Mouse (Mus musculus): ENCODE measurements around the gene Wdr12. TPM values are rescaled to one million over a fixed set of nuclear protein-coding genes. Genes with fewer than 3 reads are reported as not detected.
A peak's percentile ranks its signal among the peaks of the same experiment; 100 is the strongest.
"Not testable (repeated sequence)": the region's sequence is repeated elsewhere in the genome, so short reads cannot be mapped to it uniquely, and the experiment has no call there.

The Wdr12 gene
- polyA plus RNA-seq, 1 experiment from 2014 or later, result 52.6 TPM

- H3K4me3 ChIP-seq (ENCODE audit: low read depth, low read length), result peak overlapping the region; percentile 89
- H3K9me3 ChIP-seq (ENCODE audit: low read depth, low read length), result no peaks in the 10 kb centered on the region
- H3K27ac ChIP-seq (ENCODE audit: low read depth), result no peak overlapping the region
- H3K4me1 ChIP-seq (ENCODE audit: insufficient read depth), result no peaks in the 10 kb centered on the region
- H3K4me2 ChIP-seq, result peak overlapping the region; percentile 68
- ATAC-seq (ENCODE audit: insufficient read depth) (no peak), DNase-seq (peak; percentile 19)
- no peak for TF ChIP-seq CTCF (IDR thresholded peaks at IDR 0.05; ENCODE audit: low read depth)
- H3K27me3 ChIP-seq (ENCODE audit: insufficient read depth, low read length), result no peaks in the 10 kb centered on the region
- H3K9ac ChIP-seq, result peak overlapping the region; percentile 96
- H3K36me3 ChIP-seq (ENCODE audit: insufficient read depth), result peaks cover 22% of the 10 kb centered on the region
- WGBS, result 8% methylated on average over 13 of the region's 13 CpGs
Observed at GRCm38 (mm10) chr1:60096572-60097276, 1.7 kb downstream of the Wdr12 start.

- Histone ChIP-seq H3K36me3 (ENCODE audit: insufficient read depth) (peaks cover 38% of the 10 kb centered on the region), H3K4me1 (ENCODE audit: insufficient read depth) (no peaks in the 10 kb centered on the region), H3K9me3 (ENCODE audit: low read depth, low read length) (no peaks in the 10 kb centered on the region), H3K4me2 (no peak overlapping the region), H3K9ac (no peak overlapping the region), H3K27ac (ENCODE audit: low read depth) (no peak overlapping the region), H3K27me3 (ENCODE audit: insufficient read depth, low read length) (no peaks in the 10 kb centered on the region), H3K4me3 (ENCODE audit: low read depth, low read length) (no peak overlapping the region)
- WGBS, result 83% methylated on average over 6 of the region's 6 CpGs
- ATAC-seq (ENCODE audit: insufficient read depth), result no peak
- no peak for DNase-seq
- no peak for TF ChIP-seq CTCF (IDR thresholded peaks at IDR 0.05; ENCODE audit: low read depth)
Observed at GRCm38 (mm10) chr1:60076411-60076810, 22.0 kb downstream of the Wdr12 start.

- Histone ChIP-seq H3K4me3 (ENCODE audit: low read depth, low read length) (no peak overlapping the region), H3K9ac (no peak overlapping the region), H3K4me1 (ENCODE audit: insufficient read depth) (no peaks in the 10 kb centered on the region), H3K27ac (ENCODE audit: low read depth) (no peak overlapping the region), H3K4me2 (no peak overlapping the region), H3K27me3 (ENCODE audit: insufficient read depth, low read length) (no peaks in the 10 kb centered on the region), H3K9me3 (ENCODE audit: low read depth, low read length) (no peaks in the 10 kb centered on the region), H3K36me3 (ENCODE audit: insufficient read depth) (peaks cover 33% of the 10 kb centered on the region)
- WGBS, result 69% methylated on average over 3 of the region's 3 CpGs
- ATAC-seq (ENCODE audit: insufficient read depth), result no peak
- TF ChIP-seq CTCF (IDR thresholded peaks at IDR 0.05; ENCODE audit: low read depth), result no peak
- no peak for DNase-seq
Observed at GRCm38 (mm10) chr1:60075590-60075989, 22.9 kb downstream of the Wdr12 start.

- no peaks in the 10 kb centered on the region for H3K27me3 ChIP-seq (ENCODE audit: insufficient read depth, low read length)
Observed at GRCm38 (mm10) chr1:60074935-60075334, 23.5 kb downstream of the Wdr12 start.

GRCm38 (mm10) chr1:60070725-60071124 lies 27.7 kb downstream of the Wdr12 start:
- H3K27ac ChIP-seq (ENCODE audit: low read depth); DNase-seq; H3K9me3 ChIP-seq (ENCODE audit: low read depth, low read length); H3K36me3 ChIP-seq (ENCODE audit: insufficient read depth); ATAC-seq (ENCODE audit: insufficient read depth); H3K9ac ChIP-seq; H3K4me2 ChIP-seq; H3K4me3 ChIP-seq (ENCODE audit: low read depth, low read length); H3K4me1 ChIP-seq (ENCODE audit: insufficient read depth); H3K27me3 ChIP-seq (ENCODE audit: insufficient read depth, low read length): not testable (repeated sequence)

More at GRCm38 (mm10) chr1:60074935-60075334, 23.5 kb downstream of the Wdr12 start:
- WGBS, result 55% methylated on average over 2 of the region's 2 CpGs
- H3K4me3 ChIP-seq (ENCODE audit: low read depth, low read length), result no peak overlapping the region
- TF ChIP-seq CTCF (IDR thresholded peaks at IDR 0.05; ENCODE audit: low read depth), result no peak
- no peak overlapping the region for H3K9ac ChIP-seq
- ATAC-seq (ENCODE audit: insufficient read depth) (no peak), DNase-seq (no peak)
- H3K4me1 ChIP-seq (ENCODE audit: insufficient read depth), result no peaks in the 10 kb centered on the region
- no peaks in the 10 kb centered on the region for H3K9me3 ChIP-seq (ENCODE audit: low read depth, low read length)
- H3K4me2 ChIP-seq, result no peak overlapping the region
- H3K36me3 ChIP-seq (ENCODE audit: insufficient read depth), result peaks cover 28% of the 10 kb centered on the region
- H3K27ac ChIP-seq (ENCODE audit: low read depth), result no peak overlapping the region

GRCm38 (mm10) chr1:60056310-60056709 lies 42.1 kb downstream of the Wdr12 start:
- H3K9ac ChIP-seq, result no peak overlapping the region
- H3K4me3 ChIP-seq (ENCODE audit: low read depth, low read length), result no peak overlapping the region
- no peak for TF ChIP-seq CTCF (IDR thresholded peaks at IDR 0.05; ENCODE audit: low read depth)
- H3K27ac ChIP-seq (ENCODE audit: low read depth), result no peak overlapping the region
- H3K36me3 ChIP-seq (ENCODE audit: insufficient read depth), result no peaks in the 10 kb centered on the region
- DNase-seq, result no peak
- no peaks in the 10 kb centered on the region for H3K4me1 ChIP-seq (ENCODE audit: insufficient read depth)
- no peak for ATAC-seq (ENCODE audit: insufficient read depth)
- WGBS, result 80% methylated on average over 3 of the region's 3 CpGs
- no peaks in the 10 kb centered on the region for H3K27me3 ChIP-seq (ENCODE audit: insufficient read depth, low read length)
- H3K9me3 ChIP-seq (ENCODE audit: low read depth, low read length), result no peaks in the 10 kb centered on the region
- no peak overlapping the region for H3K4me2 ChIP-seq

- no peak overlapping the region for H3K27ac ChIP-seq (ENCODE audit: low read depth)
- H3K4me2 ChIP-seq, result no peak overlapping the region
- no peak overlapping the region for H3K9ac ChIP-seq
- ATAC-seq (ENCODE audit: insufficient read depth), result no peak
- TF ChIP-seq CTCF (IDR thresholded peaks at IDR 0.05; ENCODE audit: low read depth), result peak; percentile 26; the same call in 1 of the 2 replicates
- no peak overlapping the region for H3K4me3 ChIP-seq (ENCODE audit: low read depth, low read length)
- no peaks in the 10 kb centered on the region for H3K9me3 ChIP-seq (ENCODE audit: low read depth, low read length)
- H3K27me3 ChIP-seq (ENCODE audit: insufficient read depth, low read length), result no peaks in the 10 kb centered on the region
- WGBS, result 29% methylated on average over 3 of the region's 3 CpGs
- no peaks in the 10 kb centered on the region for H3K36me3 ChIP-seq (ENCODE audit: insufficient read depth)
- DNase-seq, result no peak
- no peaks in the 10 kb centered on the region for H3K4me1 ChIP-seq (ENCODE audit: insufficient read depth)
Observed at GRCm38 (mm10) chr1:60054659-60055058, 43.8 kb downstream of the Wdr12 start.

- not testable (repeated sequence) for H3K27me3 ChIP-seq (ENCODE audit: insufficient read depth, low read length); H3K4me1 ChIP-seq (ENCODE audit: insufficient read depth); H3K4me3 ChIP-seq (ENCODE audit: low read depth, low read length); ATAC-seq (ENCODE audit: insufficient read depth); H3K36me3 ChIP-seq (ENCODE audit: insufficient read depth); H3K4me2 ChIP-seq; H3K27ac ChIP-seq (ENCODE audit: low read depth); H3K9ac ChIP-seq; DNase-seq; H3K9me3 ChIP-seq (ENCODE audit: low read depth, low read length)
- WGBS, result 94% methylated on average over 5 of the region's 5 CpGs
Observed at GRCm38 (mm10) chr1:60047481-60047880, 51.0 kb downstream of the Wdr12 start.
